Mouse (Mus musculus) neural tube, embryonic 14.5 days (tissue): ENCODE measurements around the gene Fer. TPM values are rescaled to one million over a fixed set of nuclear protein-coding genes. Genes with fewer than 3 reads are reported as not detected.

Experiments used
- ATAC-seq: fragments of 200-750 bp; cut with Nextera tagmentation; 2 replicates; pipeline ENCODE4 v1.8.0; 2017; ENCODE audit warnings: low read depth, mild to moderate bottlenecking, moderate TSS enrichment, moderate library complexity
- H3K27ac ChIP-seq: fragments of 300-500 bp; sonication (generic); 2 replicates; pipeline ENCODE4 v1.5.1; 2014; ENCODE audit warnings: low read depth, mild to moderate bottlenecking, control low read depth, low read length, moderate library complexity, mixed read lengths
- H3K27me3 ChIP-seq: fragments of 300-500 bp; sonication (generic); 2 replicates; pipeline ENCODE4 v1.6.1; 2014; ENCODE audit warnings: low read length; ENCODE audit not compliant: control insufficient read depth, insufficient read depth
- H3K36me3 ChIP-seq: fragments of 300-500 bp; sonication (generic); 2 replicates; pipeline ENCODE4 v1.6.1; 2014; ENCODE audit warnings: low read length, mixed read lengths; ENCODE audit not compliant: control insufficient read depth, insufficient read depth
- H3K4me1 ChIP-seq: fragments of 300-500 bp; sonication (generic); 2 replicates; pipeline ENCODE4 v1.6.1; 2014; ENCODE audit warnings: low read length; ENCODE audit not compliant: control insufficient read depth, insufficient read depth
- H3K4me2 ChIP-seq: fragments of 300-500 bp; sonication (generic); 2 replicates; pipeline ENCODE4 v1.6.1; 2014; ENCODE audit warnings: mild to moderate bottlenecking, low read depth, low read length, control low read depth
- H3K4me3 ChIP-seq: fragments of 300-500 bp; sonication (generic); 2 replicates; pipeline ENCODE4 v1.5.1; 2014; ENCODE audit warnings: low read depth, low read length, control low read depth, mixed read lengths
- H3K9ac ChIP-seq: fragments of 300-500 bp; sonication (generic); replicated peaks from 2 replicates; pipeline ENCODE4 v1.6.1; 2014; ENCODE audit warnings: low read depth, mild to moderate bottlenecking, control low read depth, low read length, mixed read lengths
- H3K9me3 ChIP-seq: fragments of 300-500 bp; sonication (generic); 2 replicates; pipeline ENCODE4 v1.6.1; 2016; ENCODE audit warnings: low read length; ENCODE audit not compliant: control insufficient read depth
- WGBS: fragments of 180-500 bp; shearing (Covaris S2); extraction: QIAGEN DNeasy Blood & Tissue Kit; methylation state at CpG from one replicate; pipeline ENCODE4 v1.1.7; 2014; 5-methylcytosine and 5-hydroxymethylcytosine counted together
- polyA plus RNA-seq: library from polyadenylated mRNA; unstranded; fragments of >200 nt; fragmentation: Nextera tagmentation; extraction: Ambion mirVana; gene quantifications from 2 replicates; pipeline ENCODE4 v1.2.1, GENCODE M21; 2014

Gene Fer
- polyA plus RNA-seq, 1 experiment from 2014 or later = 41.1 TPM

GRCm38 (mm10) chr17:64097788-64098359 is 235.0 kb downstream of the Fer start:
- Histone ChIP-seq H3K4me1 (no peaks in the 10 kb centered on the region), H3K9me3 (no peaks in the 10 kb centered on the region), H3K27me3 (no peaks in the 10 kb centered on the region), H3K4me3 (no peak overlapping the region), H3K27ac (no peak overlapping the region), H3K9ac (no peak overlapping the region), H3K36me3 (no peaks in the 10 kb centered on the region), H3K4me2 (no peak overlapping the region)
- WGBS = 67% methylated on average over 5 of the region's 5 CpGs
- peak; percentile 56; the same call in 1 of the 2 replicates for ATAC-seq

- Histone ChIP-seq H3K27ac (no peak overlapping the region), H3K9me3 (no peaks in the 10 kb centered on the region), H3K27me3 (no peaks in the 10 kb centered on the region), H3K36me3 (no peaks in the 10 kb centered on the region), H3K4me3 (no peak overlapping the region), H3K9ac (no peak overlapping the region), H3K4me1 (no peaks in the 10 kb centered on the region), H3K4me2 (no peak overlapping the region)
- no peak for ATAC-seq
- 70% methylated on average over 6 of the region's 6 CpGs for WGBS
Measured at GRCm38 (mm10) chr17:64099395-64100171, 236.7 kb downstream of the Fer start.

- H3K9me3 ChIP-seq = no peaks in the 10 kb centered on the region
- WGBS = 51% methylated on average over 3 of the region's 3 CpGs
- no peak overlapping the region for H3K4me3 ChIP-seq
Measured at GRCm38 (mm10) chr17:64100172-64100510, 237.3 kb downstream of the Fer start.

GRCm38 (mm10) chr17:64108773-64109172 is 245.9 kb downstream of the Fer start:
- no peak overlapping the region for H3K27ac ChIP-seq
- 94% methylated on average over 5 of the region's 5 CpGs for WGBS
- no peaks in the 10 kb centered on the region for H3K27me3 ChIP-seq
- H3K36me3 ChIP-seq = no peaks in the 10 kb centered on the region
- no peaks in the 10 kb centered on the region for H3K4me1 ChIP-seq
- ATAC-seq = no peak
- no peaks in the 10 kb centered on the region for H3K9me3 ChIP-seq
- H3K4me3 ChIP-seq = no peak overlapping the region
- H3K9ac ChIP-seq = no peak overlapping the region
- no peak overlapping the region for H3K4me2 ChIP-seq

More at GRCm38 (mm10) chr17:64100172-64100510, 237.3 kb downstream of the Fer start:
- Histone ChIP-seq H3K36me3 (no peaks in the 10 kb centered on the region), H3K4me2 (no peak overlapping the region), H3K27ac (no peak overlapping the region), H3K9ac (no peak overlapping the region), H3K4me1 (no peaks in the 10 kb centered on the region), H3K27me3 (no peaks in the 10 kb centered on the region)
- peak; percentile 21; the same call in 1 of the 2 replicates for ATAC-seq

GRCm38 (mm10) chr17:64109871-64110270 is 247.0 kb downstream of the Fer start:
- no peak for ATAC-seq
- 83% methylated on average over 8 of the region's 8 CpGs for WGBS
- no peak overlapping the region for H3K4me3 ChIP-seq
- no peaks in the 10 kb centered on the region for H3K4me1 ChIP-seq
- H3K9me3 ChIP-seq = no peaks in the 10 kb centered on the region
- H3K9ac ChIP-seq = no peak overlapping the region
- H3K4me2 ChIP-seq = no peak overlapping the region
- H3K36me3 ChIP-seq = no peaks in the 10 kb centered on the region
- H3K27me3 ChIP-seq = no peaks in the 10 kb centered on the region
- no peak overlapping the region for H3K27ac ChIP-seq

- no peak overlapping the region for H3K9ac ChIP-seq
- ATAC-seq = no peak
- no peaks in the 10 kb centered on the region for H3K27me3 ChIP-seq
- 83% methylated on average over 5 of the region's 5 CpGs for WGBS
- no peaks in the 10 kb centered on the region for H3K9me3 ChIP-seq
- H3K4me3 ChIP-seq = no peak overlapping the region
- H3K4me2 ChIP-seq = no peak overlapping the region
- H3K36me3 ChIP-seq = no peaks in the 10 kb centered on the region
- no peaks in the 10 kb centered on the region for H3K4me1 ChIP-seq
- H3K27ac ChIP-seq = no peak overlapping the region
Measured at GRCm38 (mm10) chr17:64113625-64114024, 250.8 kb downstream of the Fer start.

- Histone ChIP-seq H3K4me2 (no peak overlapping the region), H3K4me1 (no peaks in the 10 kb centered on the region), H3K27me3 (no peaks in the 10 kb centered on the region), H3K9me3 (no peaks in the 10 kb centered on the region), H3K4me3 (no peak overlapping the region), H3K27ac (no peak overlapping the region), H3K9ac (no peak overlapping the region), H3K36me3 (no peaks in the 10 kb centered on the region)
- ATAC-seq = no peak
- WGBS = 75% methylated on average over 6 of the region's 6 CpGs
Measured at GRCm38 (mm10) chr17:64116762-64117161, 253.9 kb downstream of the Fer start.

- H3K4me2 ChIP-seq = no peak overlapping the region
- WGBS = 86% methylated on average over 5 of the region's 5 CpGs
- H3K36me3 ChIP-seq = no peaks in the 10 kb centered on the region
- no peaks in the 10 kb centered on the region for H3K27me3 ChIP-seq
- no peaks in the 10 kb centered on the region for H3K9me3 ChIP-seq
- no peak overlapping the region for H3K9ac ChIP-seq
- H3K4me3 ChIP-seq = no peak overlapping the region
- no peak for ATAC-seq
- no peaks in the 10 kb centered on the region for H3K4me1 ChIP-seq
- H3K27ac ChIP-seq = no peak overlapping the region
Measured at GRCm38 (mm10) chr17:64119697-64120288, 256.9 kb downstream of the Fer start.

- WGBS = 88% methylated on average over 11 of the region's 11 CpGs
- no peaks in the 10 kb centered on the region for H3K4me1 ChIP-seq
- no peaks in the 10 kb centered on the region for H3K36me3 ChIP-seq
- no peak overlapping the region for H3K4me2 ChIP-seq
- H3K9ac ChIP-seq = no peak overlapping the region
- no peak overlapping the region for H3K27ac ChIP-seq
- H3K4me3 ChIP-seq = no peak overlapping the region
- no peak for ATAC-seq
- H3K27me3 ChIP-seq = no peaks in the 10 kb centered on the region
- no peaks in the 10 kb centered on the region for H3K9me3 ChIP-seq
Measured at GRCm38 (mm10) chr17:64122556-64122955, 259.7 kb downstream of the Fer start.
